Mouse (Mus musculus): ENCODE measurements at regions not wholly inside any gene's neighbourhood (a gene's known extent, or its start where the extent isn't known, plus 50 kb on each side); places are given as distances from the start of the nearest gene placed in this dataset.

GRCm38 (mm10) chr3:9959716-9960661, 127.9 kb upstream of the Gm9833 start:
- H3K9ac ChIP-seq (ENCODE audit: insufficient read depth, low read depth, low read length, poor library complexity, severe bottlenecking) = no peak overlapping the region
- no peak overlapping the region for H3K27ac ChIP-seq (ENCODE audit: insufficient read depth, low read depth, low read length, poor library complexity, severe bottlenecking)
- TF ChIP-seq HCFC1 (IDR thresholded peaks at IDR 0.05; ENCODE audit: borderline replicate concordance, insufficient read depth, low read length) (no peak), CHD2 (IDR thresholded peaks at IDR 0.05; ENCODE audit: low read depth, low read length) (no peak), ZNF384 (IDR thresholded peaks at IDR 0.05; ENCODE audit: low read depth, low read length) (no peak), ZC3H11A (IDR thresholded peaks at IDR 0.05; ENCODE audit: borderline replicate concordance, low read depth, low read length) (no peak), MAFK (IDR thresholded peaks at IDR 0.05; ENCODE audit: insufficient read depth, low read depth, low read length) (no peak)
- H3K36me3 ChIP-seq (ENCODE audit: control insufficient read depth, insufficient read depth, low read length, poor library complexity, severe bottlenecking) = no peaks in the 10 kb centered on the region
- no peaks in the 10 kb centered on the region; a peak in 1 of 4 replicates for H3K4me1 ChIP-seq (ENCODE audit: control insufficient read depth in 2 of 2, insufficient read depth in 2 of 2, low read length in 2 of 2, poor library complexity in 1 of 2)
- no peak overlapping the region for H3K4me3 ChIP-seq (ENCODE audit: insufficient read depth in 1 of 2, low read depth in 1 of 2, low read length in 2 of 2, poor library complexity in 1 of 2, severe bottlenecking in 1 of 2)
- no peak for DNase-seq (ENCODE audit: low read depth, low spot score)
- in situ Hi-C loops (cut with MboI; ENCODE audit: low sequenced_read_pairs in 2 of 2, unreplicated experiment in 2 of 2) = no loop called here
- H3K9me3 ChIP-seq (ENCODE audit: control insufficient read depth, insufficient read depth, low read depth, low read length) = no peaks in the 10 kb centered on the region

- in situ Hi-C loops (cut with MboI; ENCODE audit: low sequenced_read_pairs in 2 of 2, unreplicated experiment in 2 of 2) = no loop called here
- TF ChIP-seq ZC3H11A (IDR thresholded peaks at IDR 0.05; ENCODE audit: borderline replicate concordance, low read depth, low read length) (no peak), HCFC1 (IDR thresholded peaks at IDR 0.05; ENCODE audit: borderline replicate concordance, insufficient read depth, low read length) (no peak), CHD2 (IDR thresholded peaks at IDR 0.05; ENCODE audit: low read depth, low read length) (no peak), ZNF384 (IDR thresholded peaks at IDR 0.05; ENCODE audit: low read depth, low read length) (no peak), MAFK (IDR thresholded peaks at IDR 0.05; ENCODE audit: insufficient read depth, low read depth, low read length) (no peak)
- no peak for DNase-seq (ENCODE audit: low read depth, low spot score)
- H3K9me3 ChIP-seq (ENCODE audit: control insufficient read depth, insufficient read depth, low read depth, low read length) = no peaks in the 10 kb centered on the region
- H3K36me3 ChIP-seq (ENCODE audit: control insufficient read depth, insufficient read depth, low read length, poor library complexity, severe bottlenecking) = no peaks in the 10 kb centered on the region
- no peak overlapping the region for H3K9ac ChIP-seq (ENCODE audit: insufficient read depth, low read depth, low read length, poor library complexity, severe bottlenecking)
- H3K27ac ChIP-seq (ENCODE audit: insufficient read depth, low read depth, low read length, poor library complexity, severe bottlenecking) = no peak overlapping the region
- no peak overlapping the region for H3K4me3 ChIP-seq (ENCODE audit: insufficient read depth in 1 of 2, low read depth in 1 of 2, low read length in 2 of 2, poor library complexity in 1 of 2, severe bottlenecking in 1 of 2)
- no peaks in the 10 kb centered on the region; a peak in 1 of 4 replicates for H3K4me1 ChIP-seq (ENCODE audit: control insufficient read depth in 2 of 2, insufficient read depth in 2 of 2, low read length in 2 of 2, poor library complexity in 1 of 2)
These were observed 127.2 kb upstream of the Gm9833 start for GRCm38 (mm10) chr3:9960696-9961095.
